Mouse (Mus musculus) thymus, postnatal 14 days (tissue): ENCODE data around the gene Gm15155.
"Not testable (repeated sequence)": the region's sequence is repeated elsewhere in the genome, so short reads cannot be mapped to it uniquely, and the experiment has no call there.

Experiments
- DNase-seq: peaks from one replicate; pipeline ENCODE4 v3.0.0; 2021

The Gm15155 gene

GRCm38 (mm10) chrX:155624341-155624841 lies at the start of gene Gm15155:
Gene Gm15155, plus strand, starts transcription at chrX:155624741.
- no peak for DNase-seq

GRCm38 (mm10) chrX:155579791-155580190 lies 44.8 kb upstream of the Gm15155 start:
- no peak for DNase-seq

GRCm38 (mm10) chrX:155584586-155584985 lies 40.0 kb upstream of the Gm15155 start:
- DNase-seq, result no peak

GRCm38 (mm10) chrX:155591490-155591889 lies 33.1 kb upstream of the Gm15155 start:
- no peak for DNase-seq

GRCm38 (mm10) chrX:155592467-155592866 lies 32.1 kb upstream of the Gm15155 start:
- DNase-seq, result no peak

- DNase-seq, result no peak
Observed at GRCm38 (mm10) chrX:155594685-155595084, 29.9 kb upstream of the Gm15155 start.

GRCm38 (mm10) chrX:155596390-155596789 lies 28.2 kb upstream of the Gm15155 start:
- DNase-seq, result no peak

- DNase-seq, result no peak
Observed at GRCm38 (mm10) chrX:155601196-155601595, 23.3 kb upstream of the Gm15155 start.

GRCm38 (mm10) chrX:155622527-155622926 lies 2.0 kb upstream of the Gm15155 start:
- DNase-seq, result no peak

- DNase-seq, result no peak
Observed at GRCm38 (mm10) chrX:155622961-155623599, 1.5 kb upstream of the Gm15155 start.

GRCm38 (mm10) chrX:155623701-155624281 lies 750 bp upstream of the Gm15155 start, which contains the start of gene Ptchd1:
Gene Ptchd1, minus strand, starts transcription at chrX:155623814.
- no peak for DNase-seq

- no peak for DNase-seq
Observed at GRCm38 (mm10) chrX:155624895-155625294, 354 bp downstream of the Gm15155 start.

- no peak for DNase-seq
Observed at GRCm38 (mm10) chrX:155625671-155626196, 1.2 kb downstream of the Gm15155 start.

GRCm38 (mm10) chrX:155643975-155644374 lies 19.4 kb downstream of the Gm15155 start:
- no peak for DNase-seq

GRCm38 (mm10) chrX:155645975-155646374 lies 21.4 kb downstream of the Gm15155 start:
- DNase-seq, result no peak

- no peak for DNase-seq
Observed at GRCm38 (mm10) chrX:155657971-155658370, 33.4 kb downstream of the Gm15155 start.

- DNase-seq, result not testable (repeated sequence)
Observed at GRCm38 (mm10) chrX:155690440-155690839, 65.9 kb downstream of the Gm15155 start.

GRCm38 (mm10) chrX:155724157-155724556 lies 99.6 kb downstream of the Gm15155 start:
- no peak for DNase-seq

GRCm38 (mm10) chrX:155728387-155728786 lies 103.8 kb downstream of the Gm15155 start:
- no peak for DNase-seq

- no peak for DNase-seq
Observed at GRCm38 (mm10) chrX:155888118-155888517, 263.6 kb downstream of the Gm15155 start.

- DNase-seq, result no peak
Observed at GRCm38 (mm10) chrX:155900040-155900439, 275.5 kb downstream of the Gm15155 start.

GRCm38 (mm10) chrX:155901742-155902141 lies 277.2 kb downstream of the Gm15155 start:
- no peak for DNase-seq

- DNase-seq, result no peak
Observed at GRCm38 (mm10) chrX:155903108-155903507, 278.6 kb downstream of the Gm15155 start.

GRCm38 (mm10) chrX:156009756-156010155 lies 385.2 kb downstream of the Gm15155 start:
- no peak for DNase-seq
